Mouse (Mus musculus) embryonic facial prominence, embryonic 12.5 days (tissue): Measurements from ENCODE around the gene Cyp24a1. TPM values are rescaled to one million over a fixed set of nuclear protein-coding genes. Genes with fewer than 3 reads are reported as not detected.

Source experiments
- ATAC-seq: fragments of 200-750 bp; cut with Nextera tagmentation; 2 replicates; pipeline ENCODE4 v1.8.0; 2017; ENCODE audit not compliant: insufficient number of reproducible peaks, insufficient read depth, low FRiP score, low TSS enrichment
- H3K27ac ChIP-seq: fragments of 300-500 bp; sonication (generic); 2 replicates; pipeline ENCODE4 v1.5.1; 2016; ENCODE audit warnings: mild to moderate bottlenecking
- H3K27me3 ChIP-seq: fragments of 300-500 bp; sonication (generic); 2 replicates; pipeline ENCODE4 v1.6.1; 2016; ENCODE audit warnings: mild to moderate bottlenecking, moderate library complexity
- H3K36me3 ChIP-seq: fragments of 300-500 bp; sonication (generic); 2 replicates; pipeline ENCODE4 v1.6.1; 2016; ENCODE audit warnings: mild to moderate bottlenecking
- H3K4me1 ChIP-seq: fragments of 300-500 bp; sonication (generic); 2 replicates; pipeline ENCODE4 v1.6.1; 2016
- H3K4me2 ChIP-seq: fragments of 300-500 bp; sonication (generic); replicated peaks from 2 replicates; pipeline ENCODE4 v1.6.1; 2016; ENCODE audit warnings: mild to moderate bottlenecking, moderate library complexity
- H3K4me3 ChIP-seq: fragments of 300-500 bp; sonication (generic); 2 replicates; pipeline ENCODE4 v1.5.1; 2016; ENCODE audit warnings: mild to moderate bottlenecking
- H3K9ac ChIP-seq: fragments of 300-500 bp; sonication (generic); 2 replicates; pipeline ENCODE4 v1.6.1; 2016; ENCODE audit warnings: mild to moderate bottlenecking, moderate library complexity
- H3K9me3 ChIP-seq: fragments of 300-500 bp; sonication (generic); 2 replicates; pipeline ENCODE4 v1.6.1; 2016; ENCODE audit warnings: mild to moderate bottlenecking, moderate library complexity
- WGBS: fragments of 180-500 bp; shearing (Covaris S2); methylation state at CpG from one replicate; pipeline ENCODE4 v1.1.7; 2016; 5-methylcytosine and 5-hydroxymethylcytosine counted together
- polyA plus RNA-seq: library from polyadenylated mRNA; unstranded; fragments of >200 nt; fragmentation: Nextera tagmentation; extraction: Ambion mirVana; gene quantifications from 2 replicates; pipeline ENCODE4 v1.2.1, GENCODE M21; 2016

The Cyp24a1 gene
- polyA plus RNA-seq, 1 experiment from 2014 or later = not detected

GRCm38 (mm10) chr2:170526513-170526912 is 29.6 kb upstream of the Cyp24a1 start:
- Histone ChIP-seq H3K9ac (no peak overlapping the region), H3K27ac (no peak overlapping the region), H3K4me2 (no peak overlapping the region), H3K27me3 (no peaks in the 10 kb centered on the region), H3K4me3 (no peak overlapping the region), H3K36me3 (no peaks in the 10 kb centered on the region), H3K4me1 (no peaks in the 10 kb centered on the region), H3K9me3 (no peaks in the 10 kb centered on the region)
- 86% methylated on average over 8 of the region's 8 CpGs for WGBS
- ATAC-seq = no peak

GRCm38 (mm10) chr2:170520321-170520971 is 23.5 kb upstream of the Cyp24a1 start:
- Histone ChIP-seq H3K9ac (no peak overlapping the region), H3K27me3 (no peaks in the 10 kb centered on the region), H3K4me2 (no peak overlapping the region), H3K4me1 (no peaks in the 10 kb centered on the region), H3K9me3 (no peaks in the 10 kb centered on the region), H3K36me3 (peaks cover 34% of the 10 kb centered on the region), H3K27ac (no peak overlapping the region), H3K4me3 (no peak overlapping the region)
- WGBS = 3% methylated on average over 6 of the region's 7 CpGs
- no peak for ATAC-seq

GRCm38 (mm10) chr2:170513756-170514155 is 16.8 kb upstream of the Cyp24a1 start:
- H3K36me3 ChIP-seq = peaks cover 25% of the 10 kb centered on the region
- H3K4me3 ChIP-seq = no peak overlapping the region
- H3K27me3 ChIP-seq = no peaks in the 10 kb centered on the region
- H3K9me3 ChIP-seq = no peaks in the 10 kb centered on the region
- WGBS = 89% methylated on average over 12 of the region's 12 CpGs
- no peak overlapping the region for H3K9ac ChIP-seq
- no peak for ATAC-seq
- H3K27ac ChIP-seq = no peak overlapping the region
- H3K4me2 ChIP-seq = no peak overlapping the region
- H3K4me1 ChIP-seq = peaks cover 15% of the 10 kb centered on the region

- 1% methylated on average over 66 of the region's 69 CpGs for WGBS
- Histone ChIP-seq H3K4me1 (peaks cover 23% of the 10 kb centered on the region), H3K9me3 (no peaks in the 10 kb centered on the region), H3K36me3 (peaks cover 7% of the 10 kb centered on the region), H3K4me3 (peak overlapping the region; percentile 97), H3K27me3 (no peaks in the 10 kb centered on the region), H3K9ac (peak overlapping the region; percentile 92), H3K4me2 (peak overlapping the region; percentile 79), H3K27ac (peak overlapping the region; percentile 74)
- ATAC-seq = peak; percentile 66
These were observed 14.3 kb upstream of the Cyp24a1 start for GRCm38 (mm10) chr2:170511073-170511891.

- Histone ChIP-seq H3K9me3 (no peaks in the 10 kb centered on the region), H3K4me1 (peaks cover 23% of the 10 kb centered on the region), H3K4me2 (peak overlapping the region; percentile 50), H3K36me3 (no peaks in the 10 kb centered on the region), H3K9ac (no peak overlapping the region), H3K27ac (no peak overlapping the region), H3K27me3 (no peaks in the 10 kb centered on the region), H3K4me3 (peak overlapping the region; percentile 19; the same call in 1 of the 2 replicates)
- ATAC-seq = no peak
- 3% methylated on average over 12 of the region's 12 CpGs for WGBS
These were observed 11.9 kb upstream of the Cyp24a1 start for GRCm38 (mm10) chr2:170508821-170509220.

- WGBS = 7% methylated on average over 10 of the region's 10 CpGs
- ATAC-seq = no peak
These were observed 10.8 kb upstream of the Cyp24a1 start for GRCm38 (mm10) chr2:170507734-170508133.

GRCm38 (mm10) chr2:170503983-170504382 is 7.0 kb upstream of the Cyp24a1 start:
- 33% methylated on average over 4 of the region's 4 CpGs for WGBS
- ATAC-seq = no peak
- H3K9me3 ChIP-seq = no peaks in the 10 kb centered on the region

More at GRCm38 (mm10) chr2:170507734-170508133, 10.8 kb upstream of the Cyp24a1 start:
- no peak overlapping the region for H3K27ac ChIP-seq
- H3K4me1 ChIP-seq = peaks cover 17% of the 10 kb centered on the region
- H3K27me3 ChIP-seq = no peaks in the 10 kb centered on the region
- H3K4me2 ChIP-seq = no peak overlapping the region
- no peaks in the 10 kb centered on the region for H3K9me3 ChIP-seq
- no peak overlapping the region for H3K4me3 ChIP-seq
- no peaks in the 10 kb centered on the region for H3K36me3 ChIP-seq
- no peak overlapping the region for H3K9ac ChIP-seq

GRCm38 (mm10) chr2:170503343-170503742 is 6.4 kb upstream of the Cyp24a1 start:
- H3K36me3 ChIP-seq = no peaks in the 10 kb centered on the region
- no peak overlapping the region for H3K27ac ChIP-seq
- H3K4me3 ChIP-seq = no peak overlapping the region
- H3K9me3 ChIP-seq = no peaks in the 10 kb centered on the region
- no peak overlapping the region for H3K4me2 ChIP-seq
- 58% methylated on average over 8 of the region's 8 CpGs for WGBS
- peaks cover 5% of the 10 kb centered on the region; the same call in 1 of the 2 replicates for H3K4me1 ChIP-seq
- H3K9ac ChIP-seq = no peak overlapping the region
- peaks cover 15% of the 10 kb centered on the region for H3K27me3 ChIP-seq
- no peak for ATAC-seq

More at GRCm38 (mm10) chr2:170503983-170504382, 7.0 kb upstream of the Cyp24a1 start:
- no peak overlapping the region for H3K27ac ChIP-seq
- H3K4me2 ChIP-seq = no peak overlapping the region
- H3K4me3 ChIP-seq = no peak overlapping the region
- H3K27me3 ChIP-seq = peaks cover 8% of the 10 kb centered on the region
- H3K4me1 ChIP-seq = peaks cover 8% of the 10 kb centered on the region; the same call in 1 of the 2 replicates
- no peaks in the 10 kb centered on the region for H3K36me3 ChIP-seq
- no peak overlapping the region for H3K9ac ChIP-seq

- no peaks in the 10 kb centered on the region for H3K9me3 ChIP-seq
- H3K27me3 ChIP-seq = peaks cover 67% of the 10 kb centered on the region
- H3K4me2 ChIP-seq = no peak overlapping the region
- no peak overlapping the region for H3K9ac ChIP-seq
- no peaks in the 10 kb centered on the region for H3K36me3 ChIP-seq
- H3K4me3 ChIP-seq = no peak overlapping the region; the same call in 1 of the 2 replicates
- peaks cover 21% of the 10 kb centered on the region for H3K4me1 ChIP-seq
- no peak for ATAC-seq
- 14% methylated on average over 8 of the region's 8 CpGs for WGBS
- H3K27ac ChIP-seq = no peak overlapping the region
These were observed 1.1 kb upstream of the Cyp24a1 start for GRCm38 (mm10) chr2:170498011-170498410.

- Histone ChIP-seq H3K27me3 (peaks cover 67% of the 10 kb centered on the region), H3K4me1 (peaks cover 21% of the 10 kb centered on the region), H3K4me3 (peak within 1 kb of the TSS; percentile 31), H3K36me3 (no peaks in the 10 kb centered on the region), H3K27ac (no peak within 1 kb of the TSS), H3K9me3 (no peaks in the 10 kb centered on the region), H3K9ac (peak within 1 kb of the TSS; percentile 36), H3K4me2 (peak within 1 kb of the TSS; percentile 50)
- no peak for ATAC-seq
- under 1% methylated on average over 46 of the region's 46 CpGs for WGBS
These were observed 603 bp downstream of the Cyp24a1 start, which contains the start of gene Pfdn4 for GRCm38 (mm10) chr2:170496154-170496930. TSS of gene Pfdn4 (plus strand) at chr2:170496428.
